Mouse (Mus musculus): ENCODE results near the gene Col26a1. TPM values are rescaled to one million over a fixed set of nuclear protein-coding genes. Genes with fewer than 3 reads are reported as not detected.

The Col26a1 gene
- polyA plus RNA-seq, 1 experiment from 2014 or later: 67.9 TPM

DNA sequence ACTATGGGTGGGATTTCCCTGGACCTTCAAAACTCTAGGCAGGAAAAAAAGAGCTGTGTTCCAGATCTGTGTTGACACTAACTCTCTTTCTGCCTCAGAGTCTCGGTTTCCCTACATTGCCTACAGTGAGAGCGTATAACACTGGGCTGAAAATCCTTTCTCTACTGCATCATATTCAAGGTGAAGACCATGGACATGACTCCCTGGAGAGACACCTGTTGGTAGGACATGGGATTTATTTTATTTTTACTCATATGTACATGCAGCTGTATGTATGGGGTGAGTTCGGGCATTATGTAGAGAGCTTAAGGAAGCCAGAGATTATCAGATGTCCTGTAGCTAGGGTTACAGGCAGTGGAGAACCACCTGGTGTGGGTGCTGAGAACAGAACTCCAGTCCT lies 50.0 kb downstream of the Col26a1 start:
- peaks cover 6% of the 10 kb centered on the region; the same call in 1 of the 2 replicates for H3K36me3 ChIP-seq
- no peak for ATAC-seq (ENCODE audit: low FRiP score, low read depth)
- H3K4me2 ChIP-seq (replicated peaks): no peak overlapping the region
- no peak overlapping the region for H3K4me3 ChIP-seq
- H3K27me3 ChIP-seq (replicated peaks): no peaks in the 10 kb centered on the region
- 88% methylated on average over 3 of the region's 3 CpGs for WGBS
- H3K4me1 ChIP-seq: no peaks in the 10 kb centered on the region
- no peaks in the 10 kb centered on the region for H3K9me3 ChIP-seq
- no peak overlapping the region for H3K27ac ChIP-seq
- H3K9ac ChIP-seq: no peak overlapping the region

DNA sequence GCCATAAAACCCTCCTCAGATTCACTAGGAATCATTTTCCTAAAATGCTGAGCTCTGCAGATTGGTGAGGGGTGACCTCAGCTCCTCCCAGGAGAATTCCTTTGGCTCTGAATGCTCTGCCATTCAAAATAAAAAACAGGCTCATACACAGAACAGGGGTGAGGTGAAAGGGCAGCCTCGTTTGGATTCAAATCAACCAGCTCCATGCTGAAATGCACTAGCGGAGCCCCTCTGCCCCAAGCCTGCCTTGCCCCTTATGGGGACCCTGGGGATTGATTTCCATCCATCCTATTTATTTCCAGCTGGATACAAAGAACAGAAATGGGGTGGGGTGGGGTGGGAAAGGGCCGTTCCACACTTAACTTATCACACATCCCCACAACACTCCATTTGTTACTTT lies 52.9 kb downstream of the Col26a1 start:
- WGBS: 66% methylated on average over 3 of the region's 3 CpGs
- peaks cover 6% of the 10 kb centered on the region; the same call in 1 of the 2 replicates for H3K36me3 ChIP-seq
- no peaks in the 10 kb centered on the region for H3K4me1 ChIP-seq
- H3K9me3 ChIP-seq: no peaks in the 10 kb centered on the region
- H3K4me2 ChIP-seq (replicated peaks): no peak overlapping the region
- H3K27ac ChIP-seq: no peak overlapping the region
- ATAC-seq (ENCODE audit: low FRiP score, low read depth): no peak
- H3K9ac ChIP-seq: no peak overlapping the region
- no peak overlapping the region for H3K4me3 ChIP-seq
- no peaks in the 10 kb centered on the region for H3K27me3 ChIP-seq (replicated peaks)

DNA sequence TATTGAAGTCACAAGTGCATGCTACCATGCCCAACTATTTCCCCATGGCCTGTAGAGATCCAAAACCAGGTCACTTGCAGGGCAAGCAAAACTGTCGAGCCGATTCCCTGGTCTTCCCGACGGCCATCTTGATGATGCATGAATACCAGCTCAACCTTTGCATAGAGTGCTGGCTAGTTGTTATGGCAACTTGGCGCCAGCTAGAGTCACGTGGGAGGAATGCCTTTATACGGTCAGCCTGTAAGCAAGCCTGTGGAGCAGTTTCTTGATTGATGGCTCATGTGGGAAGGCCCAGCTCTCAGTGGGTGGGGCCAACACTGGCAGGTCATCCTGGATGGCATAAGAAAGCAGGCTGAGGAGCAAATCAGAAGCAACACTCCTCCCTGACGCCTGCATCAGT lies 61.0 kb downstream of the Col26a1 start:
- Histone ChIP-seq H3K36me3 (no peaks in the 10 kb centered on the region), H3K4me3 (no peak overlapping the region), H3K4me1 (no peaks in the 10 kb centered on the region), H3K27me3 (replicated peaks) (no peaks in the 10 kb centered on the region), H3K27ac (no peak overlapping the region), H3K9me3 (no peaks in the 10 kb centered on the region), H3K4me2 (replicated peaks) (no peak overlapping the region), H3K9ac (no peak overlapping the region)
- no peak for ATAC-seq (ENCODE audit: low FRiP score, low read depth)
- WGBS: 79% methylated on average over 8 of the region's 8 CpGs

DNA sequence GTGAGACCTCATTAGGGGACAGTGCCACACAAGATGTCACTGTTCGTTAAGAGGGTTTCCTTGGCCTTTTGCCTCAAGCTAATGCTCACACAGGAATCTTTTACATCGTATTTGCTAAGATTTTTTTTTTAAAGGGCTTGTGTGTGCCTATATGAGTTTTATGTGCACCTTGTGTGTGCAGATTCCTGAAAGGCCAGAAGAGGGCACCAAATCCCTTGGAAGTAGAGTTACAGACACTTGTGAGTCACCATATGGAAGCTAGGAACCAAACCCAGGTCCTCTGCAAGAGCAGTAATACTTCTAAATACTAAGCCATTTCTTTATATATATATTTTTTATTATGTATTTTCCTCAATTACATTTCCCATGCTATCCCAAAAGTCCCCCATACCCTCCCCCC lies 62.1 kb downstream of the Col26a1 start:
- Histone ChIP-seq H3K27me3 (replicated peaks) (no peaks in the 10 kb centered on the region), H3K9me3 (no peaks in the 10 kb centered on the region), H3K27ac (no peak overlapping the region), H3K4me1 (no peaks in the 10 kb centered on the region), H3K9ac (no peak overlapping the region), H3K36me3 (no peaks in the 10 kb centered on the region), H3K4me2 (replicated peaks) (no peak overlapping the region), H3K4me3 (no peak overlapping the region)
- 83% methylated on average over 2 of the region's 2 CpGs for WGBS
- ATAC-seq (ENCODE audit: low FRiP score, low read depth): no peak

DNA sequence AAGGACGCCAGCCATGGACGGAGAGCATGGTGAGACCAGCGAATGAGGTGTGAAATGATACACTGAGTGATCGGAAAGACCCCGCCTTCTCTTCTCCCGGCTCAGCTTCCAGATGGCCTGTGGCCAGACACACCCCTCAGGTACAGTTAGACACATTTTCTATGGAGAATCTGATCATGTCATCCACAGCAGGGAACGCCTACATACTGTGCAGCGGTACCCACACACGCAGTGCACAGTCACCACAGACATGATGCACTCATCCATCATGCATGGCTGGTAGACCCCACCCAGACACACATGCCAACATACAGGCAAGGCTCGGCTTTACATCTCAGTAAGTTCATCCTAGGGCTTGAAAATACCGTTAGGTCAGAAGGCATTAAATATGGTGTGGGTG lies 63.3 kb downstream of the Col26a1 start:
- Histone ChIP-seq H3K4me2 (replicated peaks) (no peak overlapping the region), H3K9me3 (no peaks in the 10 kb centered on the region), H3K27ac (no peak overlapping the region), H3K9ac (no peak overlapping the region), H3K36me3 (no peaks in the 10 kb centered on the region), H3K27me3 (replicated peaks) (no peaks in the 10 kb centered on the region), H3K4me1 (no peaks in the 10 kb centered on the region), H3K4me3 (no peak overlapping the region)
- ATAC-seq (ENCODE audit: low FRiP score, low read depth): no peak
- 86% methylated on average over 11 of the region's 11 CpGs for WGBS

DNA sequence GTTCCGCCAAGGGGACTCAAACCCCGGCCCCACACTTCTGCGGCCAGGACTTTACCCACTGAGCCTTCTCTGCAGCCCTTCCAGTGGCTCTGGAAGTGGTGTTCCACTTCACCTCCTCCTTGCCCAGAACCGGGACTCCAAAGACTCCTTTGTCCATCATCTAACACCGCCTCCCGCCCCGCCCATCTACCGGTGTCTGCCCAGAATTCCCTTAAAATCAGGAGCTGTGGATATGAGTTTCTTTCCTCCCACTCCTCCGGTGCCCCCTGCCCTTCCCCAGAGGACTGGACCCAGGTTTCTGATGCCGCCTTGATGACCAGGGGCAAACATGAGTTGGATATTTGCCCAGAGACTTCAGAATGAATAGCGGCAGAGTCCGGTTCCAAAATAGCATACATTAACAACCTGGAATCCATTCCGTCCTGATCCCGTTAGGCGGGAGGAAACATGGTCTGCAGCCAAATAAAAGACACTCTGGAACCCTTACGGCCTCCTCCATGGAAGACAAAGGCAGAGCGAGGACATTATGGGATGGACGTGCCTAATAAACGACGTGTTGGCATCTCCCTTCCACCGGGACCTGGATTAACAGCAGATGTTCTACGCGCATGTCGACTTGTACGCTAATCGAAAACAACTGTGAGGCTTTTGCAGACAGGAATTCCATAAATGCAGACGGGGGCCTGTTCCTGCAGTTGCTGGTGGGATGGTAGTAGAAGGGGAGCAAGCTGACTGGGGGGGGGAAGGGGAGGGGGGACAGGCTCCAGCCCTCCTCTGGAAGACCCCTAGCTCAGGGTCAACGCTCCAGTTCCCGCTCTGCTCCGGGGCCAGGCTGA lies 72.3 kb downstream of the Col26a1 start:
- 0 out of 2 replicates have a peak, but pooled peaks cover 6% of the 10 kb centered on the region for H3K4me1 ChIP-seq
- H3K9me3 ChIP-seq: no peaks in the 10 kb centered on the region
- no peak overlapping the region for H3K4me3 ChIP-seq
- H3K36me3 ChIP-seq: no peaks in the 10 kb centered on the region
- no peak for ATAC-seq (ENCODE audit: low FRiP score, low read depth)
- H3K27ac ChIP-seq: no peak overlapping the region
- no peak overlapping the region for H3K9ac ChIP-seq
- 0 out of 2 replicates have a peak overlapping the region, but pooled peaks have one; percentile 1 for H3K4me2 ChIP-seq (replicated peaks)
- no peaks in the 10 kb centered on the region for H3K27me3 ChIP-seq (replicated peaks)
- 64% methylated on average over 30 of the region's 30 CpGs for WGBS

DNA sequence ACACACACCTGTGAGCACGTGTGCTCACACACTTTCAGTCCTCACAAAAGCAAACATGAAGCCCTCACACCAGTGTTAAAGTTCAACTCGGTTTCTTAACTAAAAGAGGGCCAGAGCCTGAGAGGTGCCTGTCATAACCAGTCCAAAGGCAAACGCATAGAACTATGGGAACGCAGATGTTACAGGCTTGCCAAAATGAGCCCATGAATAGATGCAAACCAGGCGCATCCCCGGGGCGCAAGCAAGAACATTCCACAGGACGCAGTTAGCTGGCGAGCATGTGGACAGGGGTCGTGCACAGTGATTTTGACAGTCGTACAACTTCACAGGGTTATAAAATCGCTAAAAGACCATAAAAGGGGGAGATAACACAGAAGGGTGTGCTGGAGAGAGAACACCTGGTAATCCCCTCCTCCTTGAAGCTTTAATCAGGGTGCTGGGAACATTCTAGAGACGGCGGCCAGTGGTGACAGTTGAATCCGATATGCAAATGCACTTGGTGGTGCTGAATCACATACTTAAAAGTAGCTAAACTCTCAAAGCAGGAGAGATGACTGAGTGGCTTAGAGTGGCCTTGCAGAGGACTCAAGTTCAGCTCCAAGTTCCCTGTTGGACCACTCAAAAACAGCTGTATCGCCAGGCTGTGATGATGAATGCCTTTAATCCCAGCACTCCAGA lies 76.5 kb downstream of the Col26a1 start:
- WGBS: 61% methylated on average over 16 of the region's 16 CpGs
- no peak for ATAC-seq (ENCODE audit: low FRiP score, low read depth)
- H3K27me3 ChIP-seq (replicated peaks): no peaks in the 10 kb centered on the region

DNA sequence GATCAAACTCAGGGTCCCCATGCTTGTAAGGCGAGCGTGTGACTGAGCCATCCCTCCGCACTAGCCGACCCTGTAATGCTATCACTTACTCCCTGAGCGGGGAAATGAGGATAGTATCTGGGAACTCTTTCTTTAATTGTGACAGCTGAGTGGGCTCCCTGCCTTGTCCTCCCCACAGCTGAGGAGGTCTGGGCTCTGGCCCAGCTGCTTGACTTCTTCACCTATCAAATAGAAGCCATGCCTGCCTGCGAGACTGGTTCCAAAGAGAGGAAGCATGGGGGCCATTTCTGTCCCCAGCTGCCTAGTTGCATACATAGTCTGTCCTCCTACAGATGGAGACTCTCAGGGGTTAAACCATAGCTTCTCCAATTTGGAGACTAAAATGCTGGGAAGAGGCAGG lies 78.0 kb downstream of the Col26a1 start:
- no peak overlapping the region for H3K4me2 ChIP-seq (replicated peaks)
- no peak overlapping the region for H3K9ac ChIP-seq
- H3K27ac ChIP-seq: no peak overlapping the region
- ATAC-seq (ENCODE audit: low FRiP score, low read depth): no peak
- H3K27me3 ChIP-seq (replicated peaks): no peaks in the 10 kb centered on the region
- H3K4me3 ChIP-seq: no peak overlapping the region
- H3K9me3 ChIP-seq: no peaks in the 10 kb centered on the region
- H3K4me1 ChIP-seq: peaks cover 26% of the 10 kb centered on the region
- WGBS: 87% methylated on average over 6 of the region's 6 CpGs
- no peaks in the 10 kb centered on the region for H3K36me3 ChIP-seq

More for the DNA sequence above, 76.5 kb downstream of the Col26a1 start:
- Histone ChIP-seq H3K27ac (no peak overlapping the region), H3K4me3 (no peak overlapping the region), H3K4me1 (peaks cover 26% of the 10 kb centered on the region), H3K9me3 (no peaks in the 10 kb centered on the region), H3K9ac (no peak overlapping the region), H3K36me3 (no peaks in the 10 kb centered on the region), H3K4me2 (replicated peaks) (no peak overlapping the region)

DNA sequence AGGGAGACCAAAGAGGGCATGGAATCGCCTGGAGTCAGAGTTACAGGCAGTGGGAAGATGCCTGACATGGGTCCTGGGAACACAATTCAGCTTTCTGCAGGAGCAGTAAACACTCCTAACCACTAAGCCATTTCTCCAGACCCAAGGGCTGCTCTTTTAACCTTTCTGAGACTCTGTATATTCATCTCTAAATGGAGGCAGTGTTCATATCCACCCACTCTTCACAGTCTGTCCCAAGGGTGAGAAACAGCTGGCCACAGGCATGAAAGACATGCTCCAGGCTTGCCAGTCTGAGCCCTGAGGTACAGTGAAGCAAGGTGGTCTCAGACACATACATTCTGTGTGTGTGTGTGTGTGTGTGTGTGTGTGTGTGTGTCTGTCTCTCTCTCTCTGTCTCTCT lies 78.8 kb downstream of the Col26a1 start:
- WGBS: 42% methylated on average over 1 of the region's 1 CpGs
- H3K9me3 ChIP-seq: no peaks in the 10 kb centered on the region
- H3K4me2 ChIP-seq (replicated peaks): no peak overlapping the region
- no peak for ATAC-seq (ENCODE audit: low FRiP score, low read depth)
- no peak overlapping the region for H3K9ac ChIP-seq
- no peak overlapping the region for H3K4me3 ChIP-seq
- H3K36me3 ChIP-seq: no peaks in the 10 kb centered on the region
- peaks cover 26% of the 10 kb centered on the region for H3K4me1 ChIP-seq
- no peaks in the 10 kb centered on the region for H3K27me3 ChIP-seq (replicated peaks)
- H3K27ac ChIP-seq: no peak overlapping the region

DNA sequence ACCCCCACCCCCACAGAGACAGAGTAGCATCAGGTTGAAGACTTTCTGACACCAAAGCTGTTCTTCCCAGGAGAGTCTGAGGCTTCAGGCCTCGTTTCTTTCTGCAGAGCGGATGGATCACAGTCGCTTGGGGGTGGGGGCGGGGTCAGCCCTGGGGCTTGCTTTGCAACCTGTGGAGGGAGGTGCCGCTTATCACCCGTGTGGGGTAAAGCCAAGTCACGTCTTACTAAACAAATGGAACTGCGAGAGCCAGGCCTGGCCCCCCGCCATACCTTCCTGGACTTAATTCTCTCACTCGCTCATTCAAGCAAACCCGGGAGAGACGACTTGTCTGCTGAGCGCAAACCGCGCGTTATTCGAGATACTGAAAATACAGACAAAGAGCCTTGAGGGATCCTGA lies 80.3 kb downstream of the Col26a1 start:
- no peak overlapping the region for H3K27ac ChIP-seq
- WGBS: 11% methylated on average over 17 of the region's 17 CpGs
- H3K4me3 ChIP-seq: no peak overlapping the region

DNA sequence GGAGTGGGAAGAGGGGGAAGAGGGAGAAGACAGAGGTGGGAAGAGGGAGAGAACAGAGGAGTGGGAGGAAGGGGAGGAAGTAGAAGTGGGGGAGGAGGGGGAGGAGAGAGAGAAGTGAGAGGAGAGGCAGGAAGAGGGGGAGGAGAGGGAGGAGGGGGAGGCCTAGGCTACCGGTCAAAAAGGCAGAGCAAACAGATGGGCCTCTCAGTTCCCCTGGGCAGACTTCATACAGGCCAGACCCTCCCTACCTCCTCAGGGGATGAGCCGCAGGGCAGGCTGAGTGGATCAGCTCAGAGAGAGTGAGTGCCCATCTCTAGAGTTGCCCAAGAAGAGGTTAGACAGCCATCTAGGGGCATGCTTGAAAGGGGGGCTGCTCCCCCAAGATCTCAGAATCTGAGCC lies 86.1 kb downstream of the Col26a1 start:
- Histone ChIP-seq H3K4me3 (no peak overlapping the region), H3K9me3 (no peaks in the 10 kb centered on the region), H3K4me1 (0 out of 2 replicates have a peak, but pooled peaks cover 9% of the 10 kb centered on the region), H3K27ac (no peak overlapping the region), H3K36me3 (no peaks in the 10 kb centered on the region), H3K4me2 (replicated peaks) (no peak overlapping the region), H3K27me3 (replicated peaks) (no peaks in the 10 kb centered on the region), H3K9ac (no peak overlapping the region)
- no peak for ATAC-seq (ENCODE audit: low FRiP score, low read depth)
- WGBS: 17% methylated on average over 2 of the region's 2 CpGs

More for the DNA sequence above, 80.3 kb downstream of the Col26a1 start:
- Histone ChIP-seq H3K36me3 (no peaks in the 10 kb centered on the region), H3K27me3 (replicated peaks) (no peaks in the 10 kb centered on the region), H3K4me1 (peaks cover 26% of the 10 kb centered on the region), H3K9me3 (no peaks in the 10 kb centered on the region), H3K9ac (no peak overlapping the region), H3K4me2 (replicated peaks) (peak overlapping the region; percentile 48)
- no peak for ATAC-seq (ENCODE audit: low FRiP score, low read depth)

DNA sequence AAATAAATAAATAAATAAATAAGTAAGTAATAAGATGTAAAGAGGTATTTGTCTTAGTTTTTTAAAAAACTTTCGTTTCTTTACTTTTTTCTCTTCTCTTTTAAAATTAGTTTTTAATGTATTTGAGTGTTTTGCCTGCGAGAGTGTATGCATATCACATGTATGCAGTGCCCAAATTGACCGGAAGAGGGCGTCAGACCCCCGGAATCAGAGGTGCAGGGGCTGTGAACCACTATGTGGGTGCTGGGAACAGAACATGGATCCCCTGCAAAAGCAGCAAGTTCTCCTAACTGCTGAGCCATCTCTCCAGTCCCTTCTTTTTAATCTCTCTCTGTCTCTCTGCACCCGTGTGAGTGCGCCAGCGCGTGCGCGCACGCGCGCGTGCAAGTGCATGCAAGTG lies 89.2 kb downstream of the Col26a1 start:
- no peak for ATAC-seq (ENCODE audit: low FRiP score, low read depth)
- 91% methylated on average over 15 of the region's 15 CpGs for WGBS

More for the DNA sequence above, 89.2 kb downstream of the Col26a1 start:
- Histone ChIP-seq H3K4me3 (no peak overlapping the region), H3K4me2 (replicated peaks) (no peak overlapping the region), H3K9me3 (no peaks in the 10 kb centered on the region), H3K27ac (no peak overlapping the region), H3K27me3 (replicated peaks) (no peaks in the 10 kb centered on the region), H3K4me1 (0 out of 2 replicates have a peak, but pooled peaks cover 9% of the 10 kb centered on the region), H3K36me3 (no peaks in the 10 kb centered on the region), H3K9ac (no peak overlapping the region)

All from neural tube, embryonic 12.5 days (tissue).